ENCODE assay signal across 3 mouse cellular contexts in the genomic region with DNA sequence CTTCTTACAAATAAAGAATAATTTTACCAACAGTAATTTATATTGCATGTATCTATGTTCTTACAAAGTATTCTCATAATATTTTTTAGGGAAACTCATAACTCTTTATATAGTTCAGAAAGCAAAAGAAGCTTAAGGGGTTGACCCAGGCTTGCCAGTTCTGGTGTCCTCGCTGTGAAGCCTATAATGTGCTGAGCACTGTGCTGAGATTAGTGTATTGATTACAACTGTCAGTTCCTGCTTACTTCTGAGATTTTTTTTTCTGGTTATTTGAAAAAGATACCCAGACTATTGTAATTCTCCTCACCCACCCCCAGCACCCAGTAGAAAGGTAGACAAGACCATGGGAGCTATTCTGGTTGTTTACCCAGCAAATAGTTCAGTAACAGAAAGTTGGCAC.
TF ChIP-seq lines count a peak whose summit lies in the region.

No protein-coding gene starts in this region.

TF ChIP-seq in CH12.LX, 34 proteins besides CTCF, POLR2A, EP300 and RAD21:
- TF ChIP-seq ZC3H11A (IDR thresholded peaks at IDR 0.05; ENCODE audit: low read depth, low read length) (no peak), MXI1 (IDR thresholded peaks at IDR 0.05; ENCODE audit: low read depth, low read length) (no peak), ZNF384 (IDR thresholded peaks at IDR 0.05; ENCODE audit: low read depth, low read length) (no peak), CHD1 (IDR thresholded peaks at IDR 0.05; ENCODE audit: low read depth, low read length) (no peak), USF1 (IDR thresholded peaks at IDR 0.05; ENCODE audit: low read depth, low read length) (no peak), RCOR1 (conservative IDR thresholded peaks at IDR 0.05; ENCODE audit: low read depth, low read length) (no peak), KAT2A (IDR thresholded peaks at IDR 0.05; ENCODE audit: insufficient replicate concordance, low read length) (no peak), CHD2 (IDR thresholded peaks at IDR 0.05; ENCODE audit: low read length) (no peak), UBTF (IDR thresholded peaks at IDR 0.05; ENCODE audit: low read depth, low read length) (no peak), JUN (IDR thresholded peaks at IDR 0.05; ENCODE audit: insufficient read depth, low read depth, low read length) (no peak)

TF ChIP-seq in MEL, 35 proteins besides CTCF, POLR2A, EP300 and RAD21:
- TF ChIP-seq ZC3H11A (IDR thresholded peaks at IDR 0.05; ENCODE audit: low read depth, low read length), result no peak
- TF ChIP-seq TCF12 (IDR thresholded peaks at IDR 0.05; ENCODE audit: low read depth, low read length), result no peak
- TF ChIP-seq MAX (IDR thresholded peaks at IDR 0.05; ENCODE audit: low read length), result no peak
- TF ChIP-seq BHLHE40 (IDR thresholded peaks at IDR 0.05; ENCODE audit: borderline replicate concordance, low read depth, low read length), result no peak
- no peak for TF ChIP-seq POLR2AphosphoS2 (IDR thresholded peaks at IDR 0.05; ENCODE audit: low read length)
- no peak for TF ChIP-seq MAZ (IDR thresholded peaks at IDR 0.05; ENCODE audit: low read depth, low read length)
- TF ChIP-seq ZNF384 (IDR thresholded peaks at IDR 0.05; ENCODE audit: low read depth, low read length), result no peak
- TF ChIP-seq CHD2 (IDR thresholded peaks at IDR 0.05; ENCODE audit: low read length), result no peak
- TF ChIP-seq SMC3 (IDR thresholded peaks at IDR 0.05; ENCODE audit: low read depth, low read length), result no peak

TF ChIP-seq in myocyte, 11 proteins besides CTCF, POLR2A, EP300 and RAD21:
- TF ChIP-seq USF1 (IDR thresholded peaks at IDR 0.05; ENCODE audit: low read depth), result no peak
- no peak for TF ChIP-seq TCF12 (IDR thresholded peaks at IDR 0.05; ENCODE audit: insufficient read depth, poor library complexity, severe bottlenecking)
- TF ChIP-seq CEBPB (IDR thresholded peaks at IDR 0.05; ENCODE audit: insufficient read depth, poor library complexity, severe bottlenecking), result no peak
- TF ChIP-seq SRF (IDR thresholded peaks at IDR 0.05; ENCODE audit: control insufficient read depth, insufficient read length, low read depth), result no peak
- no peak for TF ChIP-seq MAX (IDR thresholded peaks at IDR 0.05; ENCODE audit: low read depth)
- TF ChIP-seq MYOG (IDR thresholded peaks at IDR 0.05; ENCODE audit: control insufficient read depth in 1 of 3, insufficient read depth in 1 of 3, insufficient read length in 2 of 3, low read depth in 2 of 3), result no peak
